Mouse (Mus musculus): ENCODE measurements around the gene Parp9. TPM values are rescaled to one million over a fixed set of nuclear protein-coding genes. Genes with fewer than 3 reads are reported as not detected.

The Parp9 gene
- polyA plus RNA-seq (2014; fragmentation: Illumina TruSeq; extraction: RNeasy Lipid Tissue Mini Kit (QIAGEN cat#74804); ENCODE audit: low read depth, low replicate concordance): 32.8 TPM

GRCm38 (mm10) chr16:35938211-35939151 lies at the start of gene Parp9, which contains the start of gene Dtx3l:
Parp9 (plus strand) TSS chr16:35938470.
Dtx3l (minus strand) TSS chr16:35939151.

GRCm38 (mm10) chr16:35978450-35978849 lies 40.2 kb downstream of the Parp9 start, which contains the start of gene Kpna1:
Kpna1 (plus strand) TSS chr16:35978750.

Other genes with a start within 250 kb of the Parp9 start
- gene Dirc2, start 169.1 kb upstream of the Parp9 start, polyA plus RNA-seq (2014; fragmentation: Illumina TruSeq; extraction: RNeasy Lipid Tissue Mini Kit (QIAGEN cat#74804); ENCODE audit: low read depth, low replicate concordance): 27.1 TPM
- 4.5 TPM for gene Hspbap1, start 168.1 kb upstream of the Parp9 start, polyA plus RNA-seq (2014; fragmentation: Illumina TruSeq; extraction: RNeasy Lipid Tissue Mini Kit (QIAGEN cat#74804); ENCODE audit: low read depth, low replicate concordance)
- gene Parp14, start 66.9 kb upstream of the Parp9 start, polyA plus RNA-seq (2014; fragmentation: Illumina TruSeq; extraction: RNeasy Lipid Tissue Mini Kit (QIAGEN cat#74804); ENCODE audit: low read depth, low replicate concordance): 28.1 TPM
- gene Dtx3l, start 681 bp downstream of the Parp9 start, polyA plus RNA-seq (2014; fragmentation: Illumina TruSeq; extraction: RNeasy Lipid Tissue Mini Kit (QIAGEN cat#74804); ENCODE audit: low read depth, low replicate concordance): 21.8 TPM
- gene Kpna1, start 40.3 kb downstream of the Parp9 start, polyA plus RNA-seq (2014; fragmentation: Illumina TruSeq; extraction: RNeasy Lipid Tissue Mini Kit (QIAGEN cat#74804); ENCODE audit: low read depth, low replicate concordance): 146 TPM
- gene Wdr5b, start 102.7 kb downstream of the Parp9 start, polyA plus RNA-seq (2014; fragmentation: Illumina TruSeq; extraction: RNeasy Lipid Tissue Mini Kit (QIAGEN cat#74804); ENCODE audit: low read depth, low replicate concordance): 8.2 TPM
- gene Fam162a, start 133.1 kb downstream of the Parp9 start, polyA plus RNA-seq (2014; fragmentation: Illumina TruSeq; extraction: RNeasy Lipid Tissue Mini Kit (QIAGEN cat#74804); ENCODE audit: low read depth, low replicate concordance): 96.7 TPM
- gene Ccdc58, start 133.2 kb downstream of the Parp9 start, polyA plus RNA-seq (2014; fragmentation: Illumina TruSeq; extraction: RNeasy Lipid Tissue Mini Kit (QIAGEN cat#74804); ENCODE audit: low read depth, low replicate concordance): 152 TPM
- not detected for gene Csta1, start 192.8 kb downstream of the Parp9 start, polyA plus RNA-seq (2014; fragmentation: Illumina TruSeq; extraction: RNeasy Lipid Tissue Mini Kit (QIAGEN cat#74804); ENCODE audit: low read depth, low replicate concordance)
- not detected for gene Stfa2l1, start 218.3 kb downstream of the Parp9 start, polyA plus RNA-seq (2014; fragmentation: Illumina TruSeq; extraction: RNeasy Lipid Tissue Mini Kit (QIAGEN cat#74804); ENCODE audit: low read depth, low replicate concordance)
- not detected for gene Gm5483, start 245.7 kb downstream of the Parp9 start, polyA plus RNA-seq (2014; fragmentation: Illumina TruSeq; extraction: RNeasy Lipid Tissue Mini Kit (QIAGEN cat#74804); ENCODE audit: low read depth, low replicate concordance)